Mouse (Mus musculus): Measurements from ENCODE around the gene Flt3.

Gene Flt3

GRCm38 (mm10) chr5:147309786-147310185 lies 90.5 kb downstream of the Flt3 start:
- no peak for DNase-seq (ENCODE audit: low read depth)

GRCm38 (mm10) chr5:147308451-147308850 lies 91.8 kb downstream of the Flt3 start:
- no peak for DNase-seq (ENCODE audit: low read depth)

GRCm38 (mm10) chr5:147307398-147307785 lies 92.9 kb downstream of the Flt3 start:
- no peak for DNase-seq (ENCODE audit: low read depth)

DNA sequence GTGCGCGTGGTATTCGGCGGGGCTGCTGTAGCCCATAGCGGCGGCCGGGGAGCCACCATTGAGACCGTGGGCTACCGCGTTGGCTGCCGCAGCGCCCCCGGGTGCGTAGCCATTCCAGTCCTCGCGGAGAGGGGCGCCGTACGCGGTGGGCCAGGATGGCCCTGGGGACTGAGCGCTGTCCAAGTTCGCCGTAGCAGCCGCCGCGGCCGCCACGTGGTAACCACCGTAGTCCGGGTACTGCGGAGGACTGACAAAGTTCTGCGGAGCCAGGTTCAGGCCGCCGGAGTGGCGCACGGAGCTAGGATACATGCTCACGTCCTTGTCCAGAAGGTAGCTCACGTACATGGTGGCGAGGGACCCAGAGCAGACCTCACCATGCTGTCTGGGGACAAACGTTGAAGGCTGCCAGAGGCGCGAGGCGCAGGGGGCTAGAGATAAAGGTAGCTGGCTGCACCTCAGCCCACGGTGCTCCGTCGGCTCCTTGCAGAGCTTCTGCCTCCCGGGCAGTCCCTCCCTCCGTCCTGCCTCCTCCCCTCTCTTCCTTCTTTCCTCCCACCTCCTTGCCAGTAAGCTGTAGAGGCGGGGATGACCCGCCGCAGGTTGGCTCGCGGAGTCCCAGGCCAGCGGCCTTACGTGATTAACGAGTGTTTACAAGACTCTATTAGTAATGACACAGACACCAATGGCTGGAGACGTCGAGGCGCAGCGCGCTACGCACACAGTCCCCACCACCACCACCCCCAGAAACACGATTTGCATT lies 93.5 kb downstream of the Flt3 start, which contains the start of gene Cdx2:
Gene Cdx2 (minus strand): TSS at position 633 of the 760 bp plus-strand sequence.
- DNase-seq (ENCODE audit: low read depth) = no peak

DNA sequence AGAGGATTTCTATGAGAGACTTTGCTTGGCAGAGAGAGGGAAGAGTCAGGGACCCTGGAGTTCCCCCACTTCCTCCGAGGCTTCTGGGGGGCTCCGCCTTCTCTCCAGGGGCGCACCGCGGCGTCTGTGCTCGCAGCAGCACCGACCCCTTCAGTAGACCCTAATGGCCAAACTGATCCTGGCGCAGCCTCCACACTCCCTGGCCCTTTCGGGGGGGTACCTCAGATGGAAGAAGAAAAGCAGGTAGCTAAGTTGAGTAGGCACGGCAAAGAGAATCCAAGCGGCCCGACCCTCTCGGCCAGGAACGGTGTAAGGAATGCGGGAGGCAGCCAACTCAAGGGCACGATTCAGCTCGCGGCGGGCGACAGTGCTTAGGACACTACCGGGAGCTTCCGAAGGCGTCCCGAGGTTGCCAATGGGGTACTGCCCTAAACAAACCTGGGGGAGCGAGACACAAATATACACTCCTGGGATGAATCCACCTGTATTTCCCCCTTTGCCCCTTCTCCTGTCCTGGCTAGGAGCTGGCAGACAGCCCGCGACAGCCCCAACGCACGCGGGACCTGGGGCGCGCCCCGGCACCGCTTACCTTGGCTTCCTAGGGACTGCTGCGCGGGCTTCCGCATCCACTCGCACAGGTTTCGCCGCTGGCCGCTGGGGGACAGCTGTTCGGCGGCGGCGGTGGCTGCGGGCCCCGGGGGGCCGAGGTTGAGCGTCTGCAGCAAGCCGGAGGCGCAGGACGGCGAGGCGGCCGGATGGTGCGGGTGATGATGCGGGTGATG lies 94.2 kb downstream of the Flt3 start:
- no peak for DNase-seq (ENCODE audit: low read depth)

DNA sequence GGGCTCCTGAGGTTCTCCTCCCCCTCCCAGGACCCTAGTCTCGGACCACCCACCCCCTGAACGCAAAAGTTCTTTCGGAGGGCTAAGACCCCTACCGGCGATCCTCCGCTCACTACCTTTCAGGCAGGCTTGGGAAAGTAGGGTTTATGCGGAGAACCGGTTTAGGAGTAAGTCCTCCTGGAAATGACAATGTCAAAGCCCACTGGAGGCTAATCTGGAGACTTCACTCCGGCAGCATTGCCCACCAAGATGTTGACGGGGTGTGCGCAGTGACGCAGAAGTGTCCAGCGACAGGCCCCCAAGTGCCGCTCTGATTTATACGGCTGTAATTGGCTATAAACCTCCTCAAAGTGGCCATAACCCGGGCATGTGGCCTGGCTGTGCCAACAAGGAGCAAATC lies 95.1 kb downstream of the Flt3 start:
- no peak for DNase-seq (ENCODE audit: low read depth)

- DNase-seq (ENCODE audit: low read depth) = no peak
Measured at GRCm38 (mm10) chr5:147304276-147305155, 95.8 kb downstream of the Flt3 start.

GRCm38 (mm10) chr5:147302746-147303400 lies 97.4 kb downstream of the Flt3 start:
- no peak for DNase-seq (ENCODE audit: low read depth)

- DNase-seq (ENCODE audit: low read depth) = no peak
Measured at GRCm38 (mm10) chr5:147302141-147302540, 98.1 kb downstream of the Flt3 start.

DNA sequence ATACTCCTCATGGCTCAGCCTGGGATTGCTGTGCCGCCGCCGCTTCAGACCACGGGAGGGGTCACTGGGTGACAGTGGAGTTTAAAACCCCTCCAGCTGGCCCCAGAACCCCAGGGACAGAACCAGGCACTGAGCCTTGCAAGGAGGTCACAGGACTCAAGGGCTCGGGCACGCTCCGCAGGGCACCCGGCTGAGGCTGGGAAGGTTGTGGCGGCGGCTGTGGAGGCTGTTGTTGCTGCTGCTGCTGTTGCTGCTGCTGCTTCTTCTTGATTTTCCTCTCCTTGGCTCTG lies 98.6 kb downstream of the Flt3 start:
- no peak for DNase-seq (ENCODE audit: low read depth)

DNA sequence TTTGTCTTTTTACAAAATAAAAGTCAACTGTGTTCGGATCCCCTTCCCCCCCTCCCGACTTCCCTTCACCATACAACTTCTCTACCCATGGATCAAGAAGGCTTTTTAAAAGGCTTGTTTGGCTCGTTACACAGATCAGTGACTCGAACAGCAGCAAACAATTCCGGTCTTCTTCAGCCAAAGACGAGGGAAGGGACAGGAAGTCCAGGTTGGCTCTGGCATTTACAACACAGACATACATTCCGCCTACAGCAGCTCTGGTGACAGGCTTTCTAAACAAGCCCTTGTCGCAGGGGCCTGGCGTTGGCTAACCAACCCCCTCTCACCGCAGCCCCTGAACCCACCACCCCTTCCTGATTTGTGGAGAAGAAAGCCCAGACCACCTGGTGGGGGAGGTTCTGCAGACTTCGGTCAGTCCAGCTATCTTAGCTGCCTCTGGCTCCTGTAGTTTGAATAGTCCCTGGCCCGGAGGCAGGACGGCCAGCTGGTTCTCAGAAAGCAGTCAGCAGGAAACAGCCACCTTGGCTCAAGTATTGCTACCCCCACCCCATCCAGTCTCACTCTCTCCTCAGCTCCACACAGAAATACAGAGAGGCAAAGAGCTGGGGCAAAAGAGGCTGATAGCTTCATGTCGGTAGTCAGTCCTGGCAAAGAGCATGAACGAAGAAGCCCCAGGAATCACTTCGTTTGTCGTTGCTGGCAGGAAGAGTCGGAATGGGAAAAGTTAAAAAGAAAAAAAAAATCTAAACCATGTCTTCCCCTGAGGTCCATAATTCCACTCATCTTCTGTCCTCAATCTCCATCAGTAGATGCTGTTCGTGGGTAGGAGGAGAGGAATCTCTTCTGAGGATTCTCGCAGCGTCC lies 99.1 kb downstream of the Flt3 start:
- no peak for DNase-seq (ENCODE audit: low read depth)

- DNase-seq (ENCODE audit: low read depth) = no peak
Measured at GRCm38 (mm10) chr5:147300001-147300363, 100.3 kb downstream of the Flt3 start.

GRCm38 (mm10) chr5:147299255-147300000 lies 100.9 kb downstream of the Flt3 start:
- DNase-seq (ENCODE audit: low read depth) = peak; percentile 68

- DNase-seq (ENCODE audit: low read depth) = no peak
Measured at GRCm38 (mm10) chr5:147297249-147297648, 103.0 kb downstream of the Flt3 start.

- no peak for DNase-seq (ENCODE audit: low read depth)
Measured at GRCm38 (mm10) chr5:147294121-147294520, 106.2 kb downstream of the Flt3 start.

- peak; percentile 88 for DNase-seq (ENCODE audit: low read depth)
Measured at GRCm38 (mm10) chr5:147293127-147293910, 107.0 kb downstream of the Flt3 start.

GRCm38 (mm10) chr5:147292506-147293120 lies 107.7 kb downstream of the Flt3 start:
- DNase-seq (ENCODE audit: low read depth) = peak; percentile 36

- no peak for DNase-seq (ENCODE audit: low read depth)
Measured at GRCm38 (mm10) chr5:147291764-147292505, 108.4 kb downstream of the Flt3 start.

All from NIH3T3 (cell line).